Comparison of ENCODE assay signal across 15 mouse cellular contexts in genomic region chr14:101537413-101537812, GRCm38 (mm10).
DNase-seq lines count a peak whose midpoint lies in the region; ATAC-seq and TF ChIP-seq lines count a peak whose summit lies in the region.
"Had no signal": no experiment of that assay in that cellular context is flagged by ENCODE, and none has a peak within 500 bp of the region (broad histone marks: within the 10 kb centered on the region; RNA-seq: fewer than 3 reads in every experiment).

No protein-coding gene starts in this region.

- H3K4me2 ChIP-seq in heart, embryonic 12.5 days: no peak overlapping the region
- no peak overlapping the region for H3K4me2 ChIP-seq in hindbrain, postnatal 0 days (ENCODE audit: low read depth, low read length)
- H3K4me2 ChIP-seq in hindbrain, embryonic 12.5 days (replicated peaks): no peak overlapping the region
- no peak overlapping the region for H3K4me2 ChIP-seq in kidney, postnatal 0 days (ENCODE audit: low read length)
- H3K4me2 ChIP-seq in limb, embryonic 14.5 days (replicated peaks; ENCODE audit: low read depth, low read length, severe bottlenecking): no peak overlapping the region
- H3K4me2 ChIP-seq: forebrain, embryonic 13.5 days had no signal

- no peak for DNase-seq in heart, postnatal 36 days
- no peak for DNase-seq in hindbrain, postnatal 0 days (ENCODE audit: low spot score)
- peak; percentile 24 for DNase-seq in kidney, postnatal 0 days (ENCODE audit: low spot score)
- DNase-seq in kidney, postnatal 25 days: no peak
- DNase-seq in limb, embryonic 14.5 days (ENCODE audit: low spot score): no peak
- DNase-seq: adrenal gland, postnatal 14 days; forebrain, postnatal 0 days; gastrocnemius, postnatal 14 days had no signal

- ATAC-seq in heart, embryonic 12.5 days (ENCODE audit: insufficient number of reproducible peaks, low FRiP score): no peak
- peak; percentile 27; the same call in 1 of the 2 replicates for ATAC-seq in hindbrain, postnatal 0 days
- no peak for ATAC-seq in hindbrain, embryonic 12.5 days (ENCODE audit: low FRiP score)
- 0 out of 2 replicates have a peak, but pooled peaks have one; percentile 9 for ATAC-seq in kidney, postnatal 0 days (replicated peaks; ENCODE audit: low FRiP score, low read depth)
- ATAC-seq in limb, embryonic 14.5 days (ENCODE audit: low FRiP score, low read depth): peak; percentile 50
- ATAC-seq: activated CD4-positive, CD25-positive, alpha-beta regulatory T cell, adult 4 months; forebrain, postnatal 0 days had no signal

- H3K4me1 ChIP-seq in heart, embryonic 12.5 days (replicated peaks): peaks cover 18% of the 10 kb centered on the region
- no peaks in the 10 kb centered on the region for H3K4me1 ChIP-seq in hindbrain, postnatal 0 days (ENCODE audit: insufficient read depth, low read length)
- no peaks in the 10 kb centered on the region for H3K4me1 ChIP-seq in hindbrain, embryonic 12.5 days
- H3K4me1 ChIP-seq in kidney, postnatal 0 days (replicated peaks; ENCODE audit: insufficient read depth, low read length): 0 out of 2 replicates have a peak, but pooled peaks cover 6% of the 10 kb centered on the region
- peaks cover 3% of the 10 kb centered on the region; the same call in 1 of the 2 replicates for H3K4me1 ChIP-seq in limb, embryonic 14.5 days (ENCODE audit: control insufficient read depth, insufficient read depth, low read length)
- H3K4me1 ChIP-seq: forebrain, embryonic 13.5 days had no signal

- intact Hi-C loops in heart, postnatal 36 days (cut with DNase I): no loop called here

- H3K27me3 ChIP-seq in heart, embryonic 12.5 days (replicated peaks): no peaks in the 10 kb centered on the region
- H3K27me3 ChIP-seq in hindbrain, postnatal 0 days (ENCODE audit: insufficient read depth, low read length): no peaks in the 10 kb centered on the region
- H3K27me3 ChIP-seq in hindbrain, embryonic 12.5 days: no peaks in the 10 kb centered on the region
- no peaks in the 10 kb centered on the region for H3K27me3 ChIP-seq in kidney, postnatal 0 days (ENCODE audit: insufficient read depth, low read length)
- no peaks in the 10 kb centered on the region for H3K27me3 ChIP-seq in limb, embryonic 14.5 days (ENCODE audit: control insufficient read depth, insufficient read depth, low read length)
- H3K27me3 ChIP-seq: CH12.LX; forebrain, embryonic 13.5 days; Patski had no signal

- no peaks in the 10 kb centered on the region for H3K36me3 ChIP-seq in heart, embryonic 12.5 days
- no peaks in the 10 kb centered on the region for H3K36me3 ChIP-seq in hindbrain, postnatal 0 days (ENCODE audit: insufficient read depth, low read length)
- no peaks in the 10 kb centered on the region for H3K36me3 ChIP-seq in hindbrain, embryonic 12.5 days
- H3K36me3 ChIP-seq in kidney, postnatal 0 days (ENCODE audit: insufficient read depth, low read length): no peaks in the 10 kb centered on the region
- no peaks in the 10 kb centered on the region for H3K36me3 ChIP-seq in limb, embryonic 14.5 days (ENCODE audit: control insufficient read depth, insufficient read depth, low read length)
- H3K36me3 ChIP-seq: heart, embryonic 10.5 days had no signal

- no peak for TF ChIP-seq POLR2A in limb, embryonic 14.5 days (IDR thresholded peaks at IDR 0.05; ENCODE audit: borderline replicate concordance, extremely low read depth, insufficient read depth, insufficient read length)

- H3K9me3 ChIP-seq in heart, embryonic 12.5 days (replicated peaks): no peaks in the 10 kb centered on the region
- H3K9me3 ChIP-seq in hindbrain, postnatal 0 days (ENCODE audit: low read length): no peaks in the 10 kb centered on the region
- no peaks in the 10 kb centered on the region for H3K9me3 ChIP-seq in hindbrain, embryonic 12.5 days (replicated peaks)
- H3K9me3 ChIP-seq in kidney, postnatal 0 days (replicated peaks; ENCODE audit: low read length): no peaks in the 10 kb centered on the region
- H3K9me3 ChIP-seq in limb, embryonic 14.5 days (ENCODE audit: control insufficient read depth, low read length): no peaks in the 10 kb centered on the region
- H3K9me3 ChIP-seq: forebrain, embryonic 13.5 days; heart, embryonic 10.5 days had no signal

- H3K4me3 ChIP-seq in heart, embryonic 12.5 days: no peak overlapping the region
- H3K4me3 ChIP-seq in hindbrain, postnatal 0 days (ENCODE audit: low read length): no peak overlapping the region
- no peak overlapping the region for H3K4me3 ChIP-seq in hindbrain, embryonic 12.5 days
- H3K4me3 ChIP-seq in kidney, postnatal 0 days (replicated peaks; ENCODE audit: low read depth, low read length): no peak overlapping the region
- no peak overlapping the region for H3K4me3 ChIP-seq in limb, embryonic 14.5 days (replicated peaks; ENCODE audit: low read length)
- H3K4me3 ChIP-seq: forebrain, embryonic 13.5 days; heart, embryonic 10.5 days had no signal

- H3K9ac ChIP-seq in heart, embryonic 12.5 days: no peak overlapping the region
- H3K9ac ChIP-seq in hindbrain, postnatal 0 days (replicated peaks; ENCODE audit: low read length): no peak overlapping the region
- no peak overlapping the region for H3K9ac ChIP-seq in hindbrain, embryonic 12.5 days
- H3K9ac ChIP-seq in kidney, postnatal 0 days (ENCODE audit: low read depth, low read length): no peak overlapping the region
- H3K9ac ChIP-seq in limb, embryonic 14.5 days (ENCODE audit: low read depth, low read length, severe bottlenecking): no peak overlapping the region
- H3K9ac ChIP-seq: forebrain, embryonic 13.5 days; forebrain, postnatal 0 days had no signal

- no peak for TF ChIP-seq CTCF in hindbrain, postnatal 0 days (IDR thresholded peaks at IDR 0.05; ENCODE audit: low read depth)
- no peak for TF ChIP-seq CTCF in kidney, postnatal 0 days (IDR thresholded peaks at IDR 0.05; ENCODE audit: low read depth)

- peak overlapping the region; percentile 3; the same call in 1 of the 2 replicates for H3K27ac ChIP-seq in heart, embryonic 12.5 days (ENCODE audit: poor library complexity, severe bottlenecking)
- no peak overlapping the region for H3K27ac ChIP-seq in hindbrain, postnatal 0 days
- no peak overlapping the region for H3K27ac ChIP-seq in hindbrain, embryonic 12.5 days
- peak overlapping the region; percentile 8; the same call in 1 of the 2 replicates for H3K27ac ChIP-seq in kidney, postnatal 0 days
- no peak overlapping the region for H3K27ac ChIP-seq in limb, embryonic 14.5 days (replicated peaks; ENCODE audit: low read depth, low read length)
- H3K27ac ChIP-seq: forebrain, embryonic 13.5 days; heart, embryonic 10.5 days had no signal

- WGBS in heart, embryonic 12.5 days: 78% methylated on average over 1 of the region's 1 CpGs
- WGBS in hindbrain, postnatal 0 days: 45% methylated on average over 1 of the region's 1 CpGs
- 62% methylated on average over 1 of the region's 1 CpGs for WGBS in hindbrain, embryonic 12.5 days
- WGBS in kidney, postnatal 0 days: 62% methylated on average over 1 of the region's 1 CpGs
- 82% methylated on average over 1 of the region's 1 CpGs for WGBS in limb, embryonic 14.5 days

Comparison
In these comparisons a context has a peak if more than half of its experiments do, and no peak if none do; other contexts are left out.
1. ATAC-seq: peak in hindbrain, postnatal 0 days (single experiment), kidney, postnatal 0 days (single experiment) and limb, embryonic 14.5 days (single experiment); none in heart, embryonic 12.5 days (single experiment) and hindbrain, embryonic 12.5 days (single experiment).
2. H3K27ac ChIP-seq: peak in heart, embryonic 12.5 days (single experiment) and kidney, postnatal 0 days (single experiment); none in hindbrain, postnatal 0 days (single experiment), hindbrain, embryonic 12.5 days (single experiment) and limb, embryonic 14.5 days (single experiment).